Mouse (Mus musculus) erythroblast, embryonic 14.5 days (primary cell): ENCODE measurements at regions not wholly inside any gene's neighbourhood (a gene's known extent, or its start where the extent isn't known, plus 50 kb on each side); places are given as distances from the start of the nearest gene placed in this dataset.

Experiments
- GATA1 ChIP-seq: IDR thresholded peaks from 2 replicates; pipeline ENCODE4 v1.6.1; 2012; ENCODE audit warnings: low read length, inconsistent platforms, mixed read lengths
- TAL1 ChIP-seq: IDR thresholded peaks from 3 replicates; pipeline ENCODE4 v1.6.1; 2012; ENCODE audit warnings: low read length, inconsistent platforms, mixed read lengths

DNA sequence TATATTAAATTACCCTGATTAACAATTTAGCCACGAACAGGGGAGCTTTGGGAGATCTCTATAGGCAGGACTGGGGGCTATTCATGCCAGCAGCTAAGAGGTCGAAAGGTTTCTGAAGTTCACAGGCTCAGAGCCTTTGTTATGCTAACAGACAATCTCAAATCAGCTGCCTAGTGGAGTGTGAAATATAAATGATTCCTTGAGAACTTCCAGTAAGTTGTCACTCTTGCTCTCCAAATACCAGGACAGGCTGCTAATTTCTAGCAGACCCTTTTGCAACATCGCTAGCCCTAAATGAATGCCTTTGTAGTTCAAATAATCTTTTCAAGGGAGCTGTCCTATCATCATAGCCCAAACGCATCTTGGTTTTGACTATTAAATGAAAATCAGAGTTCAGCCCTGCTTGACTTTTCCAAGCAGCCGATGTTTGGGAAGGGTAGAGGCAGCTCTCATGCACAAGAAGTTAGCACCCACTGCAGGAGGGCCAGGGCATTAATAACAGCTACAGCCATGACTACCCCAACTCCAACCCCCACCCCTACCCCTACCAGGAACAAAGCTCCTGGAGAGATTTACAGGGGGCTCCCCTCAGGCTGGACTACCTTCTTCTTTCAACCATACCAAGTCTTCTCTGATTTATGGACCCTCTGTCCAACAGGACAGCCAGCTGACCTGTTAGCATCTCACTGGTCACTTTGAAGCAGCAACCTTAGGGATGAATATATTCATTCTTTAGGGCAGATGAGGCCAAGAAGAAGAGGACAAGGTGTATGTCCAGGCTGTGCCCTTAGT lies 162.2 kb upstream of the Tmem161b start:
- TF ChIP-seq GATA1 (no peak), TAL1 (no peak)
